Mouse (Mus musculus): ENCODE results near the gene Gm10837.
A peak's percentile ranks its signal among the peaks of the same experiment; 100 is the strongest.
"Not testable (repeated sequence)": the region's sequence is repeated elsewhere in the genome, so short reads cannot be mapped to it uniquely, and the experiment has no call there.

Gm10837 gene

DNA sequence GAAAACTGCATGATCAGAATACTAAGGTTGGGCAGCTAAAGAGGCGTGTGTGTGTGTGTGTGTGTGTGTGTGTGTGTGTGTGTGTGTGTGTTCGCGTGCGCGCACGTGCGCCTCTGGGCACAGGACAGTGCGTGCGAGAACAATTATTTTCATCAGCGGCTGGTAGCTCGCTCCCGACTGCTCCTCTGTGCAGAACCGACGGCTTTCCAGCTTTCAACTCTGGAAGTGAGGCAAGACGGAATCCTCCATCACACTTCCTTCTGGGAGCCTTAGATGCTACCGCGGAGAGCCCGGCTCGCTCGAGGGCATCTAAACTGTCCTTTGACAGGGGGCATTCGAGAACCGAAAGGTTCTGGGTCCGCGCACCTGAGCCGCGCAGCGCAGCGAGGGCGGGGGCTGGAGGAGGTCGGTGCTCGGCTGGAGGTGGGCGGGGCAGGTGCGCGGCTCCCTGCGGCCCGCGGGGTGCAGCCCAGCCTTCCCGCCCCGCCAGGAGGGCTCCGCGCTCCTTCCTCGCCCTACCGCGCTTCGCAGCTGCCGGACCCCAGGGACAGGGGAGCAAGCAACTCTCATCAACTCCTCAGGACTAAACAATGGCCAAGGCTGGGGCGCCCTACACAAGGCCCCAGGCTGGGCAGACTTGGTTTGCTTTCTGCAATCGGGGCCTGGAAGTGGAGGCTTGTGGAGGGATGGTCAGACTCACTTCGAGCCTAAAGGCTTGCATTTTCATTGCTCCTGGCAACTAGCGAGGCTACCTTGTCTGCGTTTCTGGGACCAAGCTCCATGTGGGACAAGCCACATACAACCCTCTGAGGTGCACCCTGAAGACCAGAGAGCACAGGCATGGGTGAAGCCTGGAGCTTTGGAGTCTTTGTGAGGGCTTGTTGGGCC, at the start of gene Gm10837:
Gene Gm10837 (plus strand): TSS at position 146 of the 888 bp plus-strand sequence.
- ATAC-seq (ENCODE audit: low TSS enrichment), result no peak

DNA sequence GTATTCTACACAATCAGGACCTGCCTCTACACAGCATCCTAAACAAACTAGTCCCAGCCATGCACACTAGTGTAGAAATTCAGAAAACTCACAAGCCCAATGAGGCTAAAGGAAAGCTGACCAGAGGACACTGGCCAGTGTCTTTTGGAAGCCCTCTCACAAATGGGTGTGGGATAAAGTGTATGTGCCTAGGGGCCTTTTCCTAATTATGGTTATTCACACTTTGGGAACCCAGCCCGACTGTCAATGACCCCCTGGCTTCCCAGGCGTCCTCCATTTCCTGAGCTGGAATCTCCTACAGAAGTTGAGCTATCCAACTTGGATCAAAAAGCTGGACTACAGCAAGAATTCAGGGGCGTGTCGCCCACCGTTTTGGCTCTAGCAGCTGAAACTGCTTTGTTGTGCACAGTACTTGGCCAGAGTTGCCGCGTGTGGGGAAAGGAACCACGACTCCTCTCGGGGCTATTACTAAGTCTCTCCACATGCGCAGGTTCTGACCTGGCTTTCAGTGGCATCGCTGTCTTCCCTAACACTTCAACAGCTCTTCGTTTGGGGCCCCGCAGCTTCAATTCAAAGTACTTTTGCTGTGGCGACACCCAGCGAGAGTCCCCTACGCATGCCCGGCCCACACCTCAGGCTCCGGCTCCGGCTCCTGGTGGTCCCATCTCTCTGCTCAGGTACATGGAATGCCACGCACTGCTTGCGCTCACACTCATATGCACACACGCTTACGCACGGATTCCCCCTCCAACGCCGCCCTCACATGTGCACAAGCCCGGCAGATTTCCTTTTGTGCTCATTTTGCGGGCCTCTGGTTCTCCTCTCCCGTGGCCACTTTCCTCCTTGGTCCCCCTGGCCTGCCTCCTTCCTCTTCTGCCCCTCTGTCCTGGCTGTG, 40.5 kb upstream of the Gm10837 start:
- no peak for ATAC-seq (ENCODE audit: low TSS enrichment)

DNA sequence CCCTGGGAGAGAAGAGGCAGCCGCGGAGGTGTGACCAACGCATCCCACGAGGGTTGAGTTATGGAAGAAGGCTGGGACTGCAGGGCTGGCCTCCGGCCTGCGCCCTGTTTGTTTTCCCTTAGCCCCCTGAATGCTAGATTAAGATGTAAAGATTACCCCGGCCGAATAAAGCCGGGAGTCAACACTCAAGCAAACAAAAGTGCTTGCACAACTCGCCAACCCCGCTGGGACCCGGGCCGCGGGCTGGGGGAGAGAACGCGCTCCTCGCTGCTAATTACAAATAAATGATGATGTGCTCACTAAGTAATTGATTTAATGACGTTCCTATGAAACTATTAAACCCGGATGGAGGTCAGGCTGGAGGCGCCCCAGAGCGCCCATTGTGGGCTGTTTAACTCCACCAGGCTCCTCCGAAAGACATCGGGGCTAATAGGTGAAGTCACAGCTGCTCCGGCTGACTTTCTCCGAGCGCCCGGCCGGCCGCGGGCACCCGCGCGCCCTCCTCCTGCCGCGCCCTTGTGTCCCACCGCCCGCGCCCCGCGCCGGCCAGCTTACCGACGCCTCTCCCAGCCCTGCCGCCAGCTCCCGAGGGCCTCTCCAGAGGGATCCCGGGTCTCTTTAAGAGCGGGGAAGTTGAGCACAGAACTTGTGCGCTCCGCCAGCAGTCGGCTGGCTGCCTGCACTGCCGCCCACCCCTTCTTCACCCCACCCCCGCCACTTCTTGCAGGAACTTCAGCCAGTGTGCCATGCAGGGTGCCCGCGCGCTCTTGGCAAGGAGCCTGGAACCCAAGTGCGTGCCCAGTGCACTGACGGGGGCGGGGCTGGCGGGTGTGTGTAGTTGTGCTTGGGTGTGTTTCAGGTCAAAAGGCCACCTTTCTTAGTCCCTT, 39.6 kb upstream of the Gm10837 start, which contains the start of gene Gm5089:
Gene Gm5089 (minus strand): TSS at position 620 of the 887 bp plus-strand sequence.
- ATAC-seq (ENCODE audit: low TSS enrichment), result peak; percentile 55

DNA sequence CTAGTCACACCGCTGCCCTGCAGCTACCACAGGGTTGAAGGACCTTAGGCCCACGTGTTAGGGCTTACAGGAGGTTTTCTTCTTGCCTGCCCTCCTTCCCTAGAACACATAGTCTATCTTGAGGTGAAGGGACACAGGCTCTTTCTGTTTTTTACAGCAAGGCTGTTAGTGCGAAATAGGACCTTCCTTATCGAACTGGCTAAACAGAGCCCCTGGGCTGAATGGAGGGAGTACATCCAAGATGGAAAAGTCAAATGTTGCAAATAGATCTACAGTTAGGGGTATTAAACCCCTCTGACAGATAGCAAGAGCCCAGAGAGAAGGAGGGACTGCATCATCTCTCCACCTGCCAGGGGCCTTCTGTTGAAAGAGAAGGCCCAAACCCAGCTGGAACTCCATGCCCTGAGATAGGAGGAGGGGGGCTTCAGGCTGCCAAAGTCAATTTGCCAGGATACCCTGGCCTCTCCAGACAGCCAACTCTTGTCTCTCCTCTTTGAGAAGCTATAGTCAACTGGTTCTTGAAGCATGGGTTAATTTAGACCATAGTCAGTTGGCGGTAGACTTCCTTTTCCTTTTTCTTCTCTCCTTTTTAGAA, 38.7 kb upstream of the Gm10837 start:
- no peak for ATAC-seq (ENCODE audit: low TSS enrichment)

DNA sequence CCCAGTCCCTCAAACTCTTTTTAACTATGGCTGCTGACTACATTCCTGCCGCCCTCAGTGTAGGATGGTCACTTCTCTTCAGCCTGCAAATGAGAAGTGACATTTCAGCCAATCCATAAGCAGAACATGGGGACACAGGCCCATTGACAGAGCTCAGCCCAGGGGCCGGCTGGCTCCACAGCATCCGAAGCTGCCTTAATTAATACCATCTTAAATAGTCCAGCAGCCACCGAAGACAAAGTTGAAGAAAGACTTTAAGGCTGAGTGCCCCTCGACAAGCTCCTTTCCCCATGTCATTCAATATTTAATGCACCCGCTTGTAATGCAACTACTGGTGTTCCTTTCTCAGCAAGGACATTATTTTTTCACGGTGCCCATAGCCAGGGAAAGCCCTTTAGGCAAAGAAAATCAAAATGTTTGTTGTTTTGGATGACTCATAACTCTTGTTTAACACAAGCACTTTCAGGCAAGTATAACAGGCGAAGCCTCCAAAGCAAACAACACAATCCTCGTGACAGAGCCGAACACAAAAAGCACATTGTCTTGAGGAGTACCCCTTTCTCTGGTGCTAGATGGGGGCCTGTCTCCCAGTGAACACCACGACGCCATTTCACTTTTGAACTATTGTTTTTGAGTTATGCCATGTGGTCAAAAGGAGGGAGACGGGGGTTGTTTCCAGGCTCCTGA, 37.5 kb upstream of the Gm10837 start:
- no peak for ATAC-seq (ENCODE audit: low TSS enrichment)

DNA sequence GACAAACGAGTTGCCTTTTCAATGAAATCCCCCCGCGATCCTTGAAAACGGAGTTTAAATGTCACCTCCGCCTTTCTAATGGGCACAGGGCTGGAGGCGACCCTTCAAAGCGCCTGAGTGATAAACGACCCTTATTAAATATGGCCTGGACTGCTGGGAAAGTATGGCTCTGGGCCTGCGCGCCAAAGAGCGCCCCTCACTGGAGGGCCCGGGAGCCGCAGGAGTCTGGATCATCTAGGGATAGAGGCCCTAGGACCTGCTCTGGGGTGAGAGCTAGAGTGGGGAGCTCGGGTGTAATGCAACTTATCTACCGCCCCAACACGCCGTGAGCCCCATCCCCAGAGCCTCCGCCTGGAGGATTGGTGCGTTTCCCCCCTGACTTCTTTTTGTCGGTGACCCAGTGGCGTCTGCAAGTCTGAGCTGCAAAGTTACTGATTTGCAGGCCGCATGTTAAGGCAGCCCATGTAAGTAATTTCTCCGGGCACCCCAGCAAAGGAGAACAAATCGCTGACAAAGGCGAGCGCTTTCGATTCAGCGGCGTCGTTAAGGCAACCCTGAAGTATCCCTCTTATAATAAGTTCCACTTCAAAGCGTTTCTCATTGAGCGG, 36.9 kb upstream of the Gm10837 start:
- 0 out of 2 replicates have a peak, but pooled peaks have one; percentile 44 for ATAC-seq (ENCODE audit: low TSS enrichment)

DNA sequence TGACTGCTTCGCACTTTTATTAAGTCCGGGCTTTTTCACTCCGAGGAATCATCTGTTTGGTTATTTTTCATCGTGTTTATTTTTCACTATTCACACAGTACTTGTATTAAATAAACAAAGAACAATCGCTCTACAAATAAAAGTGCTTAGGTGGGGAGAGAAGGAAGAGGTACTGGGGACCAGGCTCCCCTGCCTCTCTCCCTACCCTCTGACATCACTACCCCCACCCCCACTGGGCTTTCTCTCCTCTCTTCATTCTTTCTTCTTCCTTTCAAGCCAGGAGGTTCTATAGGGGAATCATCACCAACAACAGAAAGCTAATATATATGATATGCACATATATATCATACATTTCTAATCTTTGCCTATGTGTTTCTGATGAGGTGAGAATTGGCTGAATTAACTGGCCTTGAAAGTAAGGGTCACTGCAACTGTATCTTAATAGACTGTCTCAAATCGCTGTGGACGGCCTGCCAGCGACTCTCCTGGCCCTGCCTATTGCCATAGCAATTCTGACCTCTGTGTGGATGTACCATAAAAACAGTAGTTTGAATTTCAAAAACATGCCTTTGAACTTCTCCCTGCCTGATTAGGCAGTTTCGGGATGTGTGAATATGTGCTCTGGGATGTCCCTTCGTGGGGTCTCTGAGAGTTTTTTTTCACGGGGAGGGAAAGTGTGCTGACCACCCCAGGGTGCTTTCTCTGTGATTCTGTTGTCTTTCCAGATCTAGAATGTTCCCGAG, 36.2 kb upstream of the Gm10837 start:
- no peak for ATAC-seq (ENCODE audit: low TSS enrichment)

DNA sequence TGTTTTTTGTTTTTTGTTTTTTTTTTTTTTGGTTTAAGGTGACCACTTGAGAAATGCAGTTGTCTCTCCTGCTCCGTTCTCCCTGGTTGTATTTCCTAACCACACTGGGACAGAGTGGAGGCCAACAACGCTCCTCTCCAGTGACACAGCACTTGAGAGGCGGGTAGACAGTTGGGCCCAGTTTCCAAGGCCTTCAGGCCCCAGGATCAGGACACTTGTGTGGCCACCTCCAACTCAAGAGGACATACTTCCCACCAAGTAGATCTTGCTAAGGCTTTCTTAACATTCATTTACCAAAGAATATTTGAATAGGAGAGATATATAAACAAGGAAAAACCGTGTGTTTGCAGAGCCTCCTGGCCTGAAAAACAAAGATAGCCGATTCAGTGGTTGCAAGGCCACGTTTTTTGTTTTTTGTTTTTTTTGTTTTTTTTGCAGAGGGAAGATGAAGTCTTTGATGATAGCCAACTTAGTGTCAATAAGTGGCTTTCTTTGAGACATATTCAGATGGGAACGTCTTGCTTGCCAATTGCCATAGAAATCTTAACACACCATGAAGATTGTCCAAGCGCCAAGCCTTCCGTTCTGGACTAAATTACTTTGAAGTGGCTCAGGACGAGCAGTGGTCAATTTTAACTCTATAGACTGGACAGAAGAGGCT, 35.4 kb upstream of the Gm10837 start:
- no peak for ATAC-seq (ENCODE audit: low TSS enrichment)

DNA sequence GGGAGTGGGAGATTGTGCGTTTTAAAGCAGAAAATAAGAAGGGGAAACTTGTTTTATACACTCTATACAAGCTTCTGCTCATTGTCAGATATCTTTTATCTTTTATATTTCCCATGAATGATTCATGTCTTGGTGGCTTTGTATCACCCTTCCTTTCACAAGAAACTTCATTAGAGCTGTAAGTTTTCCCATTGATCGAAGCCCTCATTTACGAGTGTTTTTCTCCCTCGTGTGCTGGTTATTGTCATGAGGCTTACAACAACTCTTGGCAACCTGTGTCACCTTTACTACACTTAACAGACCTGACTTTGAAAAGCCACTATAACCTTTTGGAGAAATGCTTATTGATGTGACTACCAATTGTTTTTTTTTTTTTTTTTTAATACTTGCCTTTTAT, 34.8 kb upstream of the Gm10837 start:
- no peak for ATAC-seq (ENCODE audit: low TSS enrichment)

DNA sequence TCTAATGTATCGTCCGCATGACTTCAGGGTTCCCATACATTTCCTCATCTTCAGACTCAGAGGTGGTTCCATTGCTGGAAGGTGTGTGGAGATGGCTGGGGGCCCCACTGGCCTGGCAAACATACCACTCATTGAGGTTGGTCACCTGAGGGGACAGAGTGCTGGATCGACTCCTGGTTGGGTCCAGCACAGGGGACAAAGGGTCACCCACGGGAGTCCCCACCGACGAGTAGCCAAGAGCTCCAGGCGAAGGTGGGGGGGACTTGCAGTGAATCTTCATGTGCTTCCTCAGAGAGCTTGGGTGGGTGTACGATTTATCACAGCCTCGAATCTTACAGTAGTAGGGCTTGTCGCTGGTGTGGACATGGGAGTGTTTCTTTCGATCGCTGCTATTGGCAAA, 31.1 kb upstream of the Gm10837 start:
- ATAC-seq (ENCODE audit: low TSS enrichment), result not testable (repeated sequence)

DNA sequence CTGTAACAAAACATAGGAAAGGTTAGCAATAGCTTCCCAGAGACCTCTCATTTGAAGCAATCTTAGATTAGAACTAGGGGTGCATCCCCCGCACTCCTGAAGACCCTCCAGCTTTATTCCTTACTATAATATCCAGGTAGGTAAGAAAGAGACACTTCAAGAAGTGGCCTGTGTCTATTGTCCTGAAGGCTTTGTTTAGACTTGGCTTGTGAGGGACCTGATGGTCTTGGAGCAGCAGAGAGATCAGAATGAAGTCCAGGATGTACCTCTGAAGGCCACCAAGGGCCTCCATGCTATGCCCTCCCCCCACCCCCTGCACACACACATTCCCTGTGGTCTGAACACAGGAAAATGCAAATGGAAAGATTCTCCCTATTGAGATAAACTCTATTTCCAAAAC, 30.6 kb upstream of the Gm10837 start:
- ATAC-seq (ENCODE audit: low TSS enrichment), result no peak

DNA sequence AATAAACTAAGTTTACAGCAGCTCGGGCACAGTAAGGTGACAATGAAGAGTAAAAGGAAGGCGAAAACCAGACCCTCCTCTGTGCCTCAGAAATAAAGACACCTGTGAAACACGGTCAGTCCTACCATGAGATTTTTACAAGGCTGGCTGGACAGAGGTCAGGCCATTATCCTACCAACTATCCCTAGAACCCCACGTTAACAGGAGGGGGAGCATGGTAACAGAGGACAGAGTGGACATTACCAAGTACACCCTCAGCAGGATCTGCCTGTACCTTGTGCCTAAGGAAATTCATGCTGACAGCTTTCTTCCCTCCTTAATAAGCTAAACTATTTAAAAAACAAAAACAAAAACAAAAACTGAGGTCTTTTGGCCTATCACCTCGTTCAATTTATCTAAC, 30.2 kb upstream of the Gm10837 start:
- ATAC-seq (ENCODE audit: low TSS enrichment), result no peak

DNA sequence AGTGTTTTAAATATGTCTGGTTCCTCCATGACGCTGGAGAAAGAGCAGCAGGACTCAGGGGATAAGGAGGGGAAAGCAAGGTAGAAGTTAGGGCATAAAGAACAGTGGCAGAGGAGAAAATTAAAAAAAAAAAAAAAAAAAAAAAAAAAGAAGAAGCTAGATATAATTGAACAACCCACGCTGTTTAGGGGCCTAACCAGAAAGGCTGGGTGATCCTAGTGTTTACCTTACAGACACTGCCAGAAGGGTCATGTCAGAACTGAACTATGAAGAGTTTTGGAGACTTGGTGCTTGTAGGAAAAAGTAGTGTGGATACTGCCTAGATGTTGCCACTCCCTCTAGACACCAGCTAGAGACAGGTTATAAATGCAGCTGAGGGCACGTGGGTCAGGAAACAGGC, 28.9 kb upstream of the Gm10837 start:
- ATAC-seq (ENCODE audit: low TSS enrichment), result no peak

DNA sequence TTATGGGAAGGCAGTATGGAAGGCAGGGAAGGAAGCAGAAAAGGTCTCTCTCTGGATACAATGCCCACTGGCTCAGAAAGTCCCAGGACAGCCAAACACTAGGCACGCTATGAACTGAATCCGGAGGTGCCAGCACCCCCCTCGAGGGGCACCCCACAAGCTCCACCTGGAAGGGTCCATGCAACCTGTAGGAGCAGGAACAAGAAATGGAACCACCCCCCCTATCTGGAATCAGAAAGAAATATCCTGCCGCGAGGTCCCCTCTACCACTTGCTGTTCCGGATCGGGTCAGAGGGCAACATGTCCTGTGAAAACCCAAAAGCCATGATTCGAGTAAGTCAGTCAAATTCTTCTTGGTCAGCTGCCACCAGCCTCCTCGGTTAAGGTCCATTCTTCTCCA, 28.4 kb upstream of the Gm10837 start:
- ATAC-seq (ENCODE audit: low TSS enrichment), result no peak

DNA sequence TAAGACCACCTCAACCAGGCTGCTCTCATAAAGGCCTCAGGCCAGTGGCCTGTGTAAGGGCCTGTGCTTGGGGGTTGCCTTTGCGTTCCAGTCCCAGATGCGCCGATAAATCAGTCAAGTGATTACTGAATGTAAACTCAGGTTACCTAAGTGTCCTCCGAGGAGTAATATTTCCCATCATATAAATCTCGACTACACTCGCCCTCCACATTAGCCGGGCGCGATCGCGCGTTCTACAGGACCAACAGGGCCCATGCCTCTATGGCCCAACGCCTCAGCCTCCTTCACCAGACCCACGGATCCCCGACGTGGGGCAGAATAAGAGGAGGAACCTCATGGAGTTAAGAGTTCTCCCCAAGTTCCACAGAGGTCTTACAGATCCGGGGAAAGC, 27.7 kb upstream of the Gm10837 start:
- ATAC-seq (ENCODE audit: low TSS enrichment), result no peak

DNA sequence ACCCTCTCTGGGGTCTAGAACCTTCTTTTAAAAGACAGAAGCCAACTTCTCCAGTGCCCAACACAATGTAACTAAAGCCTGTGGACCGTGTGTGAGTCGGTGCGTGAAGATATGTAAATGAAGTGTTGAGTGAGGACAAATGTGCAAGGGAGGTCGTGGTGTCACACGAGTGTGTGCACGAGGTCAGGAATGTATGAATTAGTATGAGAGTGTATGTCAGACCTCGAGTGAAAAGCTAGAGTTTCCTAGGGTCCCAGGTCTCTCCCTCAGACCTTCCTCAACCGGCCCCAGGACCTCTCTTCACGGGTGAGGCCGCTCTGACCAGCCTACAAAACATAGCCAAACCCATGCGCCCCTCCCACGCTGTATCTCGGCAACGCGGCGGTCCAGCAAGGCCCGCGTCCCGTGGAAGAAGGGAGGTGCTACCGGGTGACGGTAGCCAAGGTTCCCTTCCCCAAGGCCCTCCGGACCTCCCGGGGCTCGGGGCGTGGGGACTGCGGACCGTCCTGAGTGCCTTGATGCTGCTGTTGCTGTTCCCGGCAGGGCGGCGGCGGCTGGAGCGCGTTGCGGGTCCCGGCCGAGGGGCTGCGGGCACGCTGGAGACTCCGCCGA, 27.2 kb upstream of the Gm10837 start:
- ATAC-seq (ENCODE audit: low TSS enrichment), result 0 out of 2 replicates have a peak, but pooled peaks have one; percentile 10

DNA sequence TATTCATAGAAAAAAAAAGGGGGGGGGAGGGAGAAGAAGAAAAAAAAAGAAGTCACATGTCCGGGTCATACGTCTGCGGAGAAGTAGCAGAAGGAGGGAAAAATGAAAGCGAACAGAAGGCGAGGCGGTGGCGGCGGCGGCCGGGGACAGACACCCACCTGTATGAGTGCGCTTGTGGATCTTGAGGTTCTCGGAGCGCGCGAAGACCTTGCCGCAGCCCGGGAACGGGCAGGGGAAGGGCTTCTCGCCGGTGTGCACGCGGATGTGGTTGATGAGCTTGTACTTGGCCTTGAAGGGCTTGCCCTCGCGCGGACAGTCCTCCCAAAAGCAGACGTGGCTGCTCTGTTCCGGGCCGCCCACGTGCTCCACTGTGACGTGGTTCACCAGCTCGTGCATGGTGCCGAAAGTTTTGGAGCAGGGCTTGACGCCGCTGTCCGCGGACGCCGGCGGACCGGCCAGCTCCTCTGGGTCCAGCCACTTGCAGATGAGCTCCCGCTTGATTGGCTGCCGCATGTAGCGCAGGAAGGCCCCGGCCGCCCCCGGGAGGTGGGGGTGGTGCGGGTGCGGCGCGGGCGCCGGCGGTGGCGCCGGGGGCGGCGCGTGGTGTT, 26.5 kb upstream of the Gm10837 start:
- ATAC-seq (ENCODE audit: low TSS enrichment), result peak; percentile 53

DNA sequence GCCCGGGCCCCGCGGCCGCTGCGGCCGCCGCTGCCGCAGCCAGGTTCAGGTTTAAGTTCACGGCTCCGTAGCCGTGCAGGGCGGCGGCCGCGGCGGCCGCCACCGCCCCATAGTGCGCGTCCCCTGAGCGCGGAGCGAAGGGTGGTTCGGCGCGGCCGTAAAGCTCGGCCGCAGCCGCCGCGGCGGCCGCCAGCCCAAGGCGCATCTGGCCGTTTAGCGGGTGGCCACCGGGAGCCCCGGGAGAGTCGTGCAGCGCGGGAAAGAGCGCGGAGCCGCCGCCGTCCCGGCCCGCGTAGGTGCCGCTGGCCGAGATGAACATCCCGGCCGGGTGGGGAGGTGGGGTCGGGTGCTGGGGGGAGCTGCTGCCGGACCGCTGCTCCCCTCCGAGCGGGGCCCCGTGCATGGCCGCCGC, 26.0 kb upstream of the Gm10837 start:
- ATAC-seq (ENCODE audit: low TSS enrichment), result no peak; the same call in 1 of the 2 replicates

Data from frontal cortex, adult (tissue).